Mouse (Mus musculus) embryonic fibroblast, embryonic 13.5 days (primary cell): ENCODE measurements around the gene Cdh23. TPM values are rescaled to one million over a fixed set of nuclear protein-coding genes. Genes with fewer than 3 reads are reported as not detected.

Experiments used
- H3K27ac ChIP-seq: 2 replicates; pipeline ENCODE4 v1.5.1; 2012; ENCODE audit warnings: low read length, control low read depth, inconsistent platforms; ENCODE audit not compliant: insufficient read depth
- H3K4me1 ChIP-seq: 2 replicates; pipeline ENCODE4 v1.6.1; 2011; ENCODE audit warnings: low read length; ENCODE audit not compliant: control insufficient read depth, insufficient read depth
- H3K4me3 ChIP-seq: 2 replicates; pipeline ENCODE4 v1.5.1; 2011; ENCODE audit warnings: mild to moderate bottlenecking, control low read depth, low read length; ENCODE audit not compliant: insufficient read depth
- CTCF ChIP-seq: IDR thresholded peaks from 2 replicates; pipeline ENCODE4 v1.5.1; 2011; ENCODE audit warnings: mild to moderate bottlenecking, control low read depth, low read length, moderate library complexity, borderline replicate concordance; ENCODE audit not compliant: insufficient read depth
- POLR2A ChIP-seq: IDR thresholded peaks from 2 replicates; pipeline ENCODE4 v1.6.1; 2011; ENCODE audit warnings: low read depth, mild to moderate bottlenecking, control low read depth, low read length, moderate library complexity
- polyA plus RNA-seq: library from polyadenylated mRNA; stranded (reverse); fragments of >200 nt; gene quantifications from 2 replicates; pipeline ENCODE4 v1.2.4, GENCODE M21; 2011; ENCODE audit warnings: low read depth; ENCODE audit not compliant: missing spikeins, insufficient read length

Cdh23 gene
- polyA plus RNA-seq, 1 experiment: 0.86 TPM

DNA sequence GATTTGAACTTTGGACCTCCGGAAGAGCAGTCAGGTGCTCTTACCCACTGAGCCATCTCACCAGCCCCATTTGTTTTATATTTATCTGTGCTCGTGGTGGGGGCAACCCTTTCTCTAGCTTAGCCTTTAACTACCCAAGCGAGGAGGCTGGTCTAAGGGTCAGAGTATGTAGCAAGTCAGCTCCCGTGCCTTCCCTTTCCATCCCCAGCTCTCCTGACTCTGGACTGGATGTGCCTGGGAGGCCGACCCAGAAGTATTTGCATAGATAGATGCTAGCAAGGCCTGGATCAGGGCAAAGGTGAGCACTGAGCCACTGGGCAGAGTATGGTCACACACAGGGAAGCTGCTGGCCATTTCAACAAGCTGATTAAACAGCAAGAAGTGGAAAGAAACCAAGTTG is 12.5 kb upstream of the Cdh23 start:
- Histone ChIP-seq H3K4me1 (no peaks in the 10 kb centered on the region), H3K27ac (no peak overlapping the region), H3K4me3 (no peak overlapping the region)
- TF ChIP-seq CTCF (no peak), POLR2A (no peak)

GRCm38 (mm10) chr10:60706268-60706667 is 10.0 kb upstream of the Cdh23 start:
- Histone ChIP-seq H3K4me1 (no peaks in the 10 kb centered on the region), H3K4me3 (no peak overlapping the region)
- TF ChIP-seq POLR2A: no peak
- no peak for TF ChIP-seq CTCF

GRCm38 (mm10) chr10:60705134-60705533 is 8.8 kb upstream of the Cdh23 start:
- Histone ChIP-seq H3K4me1 (no peaks in the 10 kb centered on the region), H3K27ac (no peak overlapping the region), H3K4me3 (no peak overlapping the region)
- TF ChIP-seq CTCF (no peak), POLR2A (no peak)

More at GRCm38 (mm10) chr10:60706268-60706667, 10.0 kb upstream of the Cdh23 start:
- no peak overlapping the region for H3K27ac ChIP-seq

DNA sequence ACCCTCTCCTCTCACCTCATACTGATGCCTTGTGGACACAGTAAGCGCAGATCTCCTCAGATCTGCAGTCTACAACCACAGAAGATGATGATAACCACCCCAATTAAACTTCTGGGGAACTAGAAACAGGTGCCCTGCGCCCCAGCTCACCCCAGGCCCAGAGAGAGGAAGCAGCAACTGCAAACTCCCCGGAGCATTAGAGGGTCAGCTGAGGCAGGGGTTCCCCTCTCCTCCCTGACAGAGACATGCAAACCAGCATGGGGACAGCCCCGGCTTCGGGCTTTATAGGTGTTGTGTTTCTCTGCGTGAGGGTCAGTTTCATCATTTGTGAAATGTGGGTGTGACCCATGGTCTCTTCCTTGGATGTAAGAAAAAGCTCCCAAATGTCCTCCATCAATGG is 1.5 kb upstream of the Cdh23 start:
- Histone ChIP-seq H3K4me3 (no peak overlapping the region), H3K27ac (no peak overlapping the region), H3K4me1 (no peaks in the 10 kb centered on the region)
- TF ChIP-seq POLR2A: no peak
- no peak for TF ChIP-seq CTCF

DNA sequence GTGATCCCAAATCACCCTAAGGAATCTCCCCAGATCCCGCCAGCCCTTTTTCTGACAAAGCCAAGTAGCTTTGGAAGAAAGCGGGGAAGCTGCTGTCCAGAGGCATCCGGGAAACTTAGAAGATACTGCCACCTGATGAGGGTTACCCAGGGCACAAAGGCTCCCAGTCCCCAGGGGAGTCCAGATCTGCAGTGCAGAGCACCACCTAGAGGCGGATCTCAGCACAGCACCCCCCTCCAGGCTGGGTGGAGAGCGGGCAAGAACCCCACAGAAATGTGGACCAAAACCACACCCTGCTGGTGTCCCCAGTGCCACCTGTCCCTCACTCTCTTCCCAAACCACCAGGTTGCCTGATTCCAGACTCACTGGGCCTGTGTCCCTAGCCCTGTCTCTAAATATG is 685 bp upstream of the Cdh23 start:
- H3K4me3 ChIP-seq: no peak overlapping the region
- H3K4me1 ChIP-seq: no peaks in the 10 kb centered on the region
- H3K27ac ChIP-seq: no peak overlapping the region
- TF ChIP-seq POLR2A (no peak), CTCF (peak; percentile 88)

GRCm38 (mm10) chr10:60691671-60692390 is 4.5 kb downstream of the Cdh23 start:
- TF ChIP-seq CTCF (no peak), POLR2A (no peak)
- no peak overlapping the region for H3K27ac ChIP-seq
- no peak overlapping the region for H3K4me3 ChIP-seq
- H3K4me1 ChIP-seq: no peaks in the 10 kb centered on the region

DNA sequence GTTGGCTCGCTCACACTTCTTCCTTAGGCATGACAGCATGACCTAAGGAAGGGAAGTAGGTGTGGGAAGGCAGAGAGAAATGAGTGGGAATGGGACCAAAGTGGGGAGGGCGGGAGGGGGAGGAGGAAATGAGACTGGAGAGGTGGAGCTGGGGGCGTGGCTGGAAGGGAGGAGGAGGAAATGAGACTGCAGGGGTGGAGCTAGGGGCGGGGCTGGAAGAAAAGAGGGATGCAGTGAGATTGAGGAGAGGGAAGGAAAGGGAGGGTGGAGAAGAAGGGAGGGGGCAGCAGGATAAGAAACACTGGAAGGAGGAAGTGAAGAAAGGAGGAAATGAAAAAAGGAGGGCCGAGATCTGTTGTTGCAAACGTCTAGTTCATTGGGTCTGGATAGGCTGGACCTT is 5.3 kb downstream of the Cdh23 start:
- no peak overlapping the region for H3K27ac ChIP-seq
- no peaks in the 10 kb centered on the region for H3K4me1 ChIP-seq
- H3K4me3 ChIP-seq: no peak overlapping the region
- TF ChIP-seq CTCF (no peak), POLR2A (no peak)

DNA sequence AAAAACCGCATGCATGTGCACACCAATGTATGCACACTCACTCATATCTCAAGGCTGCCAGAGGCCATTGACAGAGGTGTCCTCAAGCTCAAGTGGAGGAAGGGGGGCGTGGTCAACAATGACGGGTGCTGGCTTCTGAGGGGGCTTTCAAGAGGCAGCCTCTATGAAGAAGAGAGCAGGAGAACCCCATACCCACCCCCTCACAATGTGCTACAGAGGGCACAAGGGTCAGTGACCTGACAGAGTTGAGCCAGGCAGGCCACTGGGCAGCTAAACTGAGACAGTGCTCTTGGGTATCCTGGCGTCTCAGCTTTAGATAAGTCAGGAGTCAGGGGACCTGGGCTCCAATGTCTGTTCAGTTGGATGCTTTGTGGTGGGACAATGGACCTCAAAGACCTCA is 6.9 kb downstream of the Cdh23 start:
- Histone ChIP-seq H3K4me1 (no peaks in the 10 kb centered on the region), H3K4me3 (no peak overlapping the region)
- TF ChIP-seq POLR2A (no peak), CTCF (no peak)

GRCm38 (mm10) chr10:60687011-60687776 is 9.1 kb downstream of the Cdh23 start:
- Histone ChIP-seq H3K27ac (no peak overlapping the region), H3K4me1 (no peaks in the 10 kb centered on the region), H3K4me3 (peak overlapping the region; percentile 44)
- peak; percentile 70 for TF ChIP-seq CTCF
- no peak for TF ChIP-seq POLR2A

More for the DNA sequence above, 6.9 kb downstream of the Cdh23 start:
- no peak overlapping the region for H3K27ac ChIP-seq

- Histone ChIP-seq H3K27ac (no peak overlapping the region), H3K4me3 (peak overlapping the region; percentile 44)
Measured at GRCm38 (mm10) chr10:60686641-60686975, 9.7 kb downstream of the Cdh23 start.

More at GRCm38 (mm10) chr10:60686641-60686975, 9.7 kb downstream of the Cdh23 start:
- H3K4me1 ChIP-seq: no peaks in the 10 kb centered on the region
- no peak for TF ChIP-seq POLR2A
- no peak for TF ChIP-seq CTCF
